Mouse (Mus musculus) myocyte (in vitro differentiated cells): ENCODE measurements at regions not wholly inside any gene's neighbourhood (a gene's known extent, or its start where the extent isn't known, plus 50 kb on each side); places are given as distances from the start of the nearest gene placed in this dataset.

Experiments used
- H3K27me3 ChIP-seq: one replicate; pipeline ENCODE4 v1.6.1; 2011; ENCODE audit not compliant: control insufficient read depth, insufficient read depth, insufficient read length
- H3K36me3 ChIP-seq: one replicate; pipeline ENCODE4 v1.6.1; 2011; ENCODE audit not compliant: control insufficient read depth, insufficient read depth
- H3K4me2 ChIP-seq: one replicate; pipeline ENCODE4 v1.6.1; 2011; ENCODE audit warnings: low read depth, control low read depth
- H3K4me3 ChIP-seq: one replicate; pipeline ENCODE4 v1.5.1; 2011; ENCODE audit warnings: mild to moderate bottlenecking, control low read depth, moderate library complexity
- H3K79me2 ChIP-seq: one replicate; pipeline ENCODE4 v1.6.1; 2011; ENCODE audit not compliant: control insufficient read depth, insufficient read depth
- H3ac ChIP-seq: one replicate; pipeline ENCODE4 v1.6.1; 2011; ENCODE audit not compliant: control insufficient read depth, insufficient read length
- CEBPB ChIP-seq: IDR thresholded peaks from 2 replicates; pipeline ENCODE4 v1.6.1; 2011; ENCODE audit warnings: mild to moderate bottlenecking, moderate library complexity; ENCODE audit not compliant: poor library complexity, insufficient read depth, severe bottlenecking
- E2F4 ChIP-seq: IDR thresholded peaks from one replicate; pipeline ENCODE4 v1.6.1; 2011; ENCODE audit warnings: mild to moderate bottlenecking, control low read depth, moderate library complexity; ENCODE audit not compliant: insufficient read depth
- MAX ChIP-seq: IDR thresholded peaks from one replicate; pipeline ENCODE4 v1.6.1; 2011; ENCODE audit warnings: low read depth, mild to moderate bottlenecking, control low read depth
- MYOD1 ChIP-seq, 3 experiments: IDR thresholded peaks; one replicate each; pipeline ENCODE4 v1.6.1; 2011; ENCODE audit warnings: control low read depth in 2 of 3, low read depth in 2 of 3, mild to moderate bottlenecking in 2 of 3, moderate library complexity in 1 of 3; ENCODE audit not compliant: insufficient read length in 2 of 3, control insufficient read depth in 1 of 3
- MYOG ChIP-seq, 3 experiments: IDR thresholded peaks; one replicate each; pipeline ENCODE4 v1.6.1; 2011; ENCODE audit warnings: control low read depth in 2 of 3, low read depth in 2 of 3, mild to moderate bottlenecking in 2 of 3; ENCODE audit not compliant: insufficient read length in 2 of 3, control insufficient read depth in 1 of 3, insufficient read depth in 1 of 3
- POLR2A ChIP-seq: IDR thresholded peaks from one replicate; pipeline ENCODE4 v1.6.1; 2011; ENCODE audit warnings: low read depth, mild to moderate bottlenecking, control low read depth, moderate library complexity; ENCODE audit not compliant: insufficient read length
- POLR2AphosphoS2 ChIP-seq: IDR thresholded peaks from one replicate; pipeline ENCODE4 v1.6.1; 2011; ENCODE audit warnings: low read depth, control low read depth; ENCODE audit not compliant: insufficient read length
- REST ChIP-seq: IDR thresholded peaks from one replicate; pipeline ENCODE4 v1.6.1; 2011; ENCODE audit warnings: mild to moderate bottlenecking, control low read depth, moderate library complexity; ENCODE audit not compliant: insufficient read depth, insufficient read length
- SRF ChIP-seq: IDR thresholded peaks from one replicate; pipeline ENCODE4 v1.6.1; 2011; ENCODE audit warnings: low read depth; ENCODE audit not compliant: control insufficient read depth, insufficient read length
- TCF12 ChIP-seq: IDR thresholded peaks from one replicate; pipeline ENCODE4 v1.6.1; 2011; ENCODE audit warnings: mild to moderate bottlenecking, control low read depth; ENCODE audit not compliant: poor library complexity, insufficient read depth, severe bottlenecking
- TCF3 ChIP-seq: IDR thresholded peaks from one replicate; pipeline ENCODE4 v1.6.1; 2011; ENCODE audit warnings: low read depth, control low read depth; ENCODE audit not compliant: insufficient read length
- USF1 ChIP-seq: IDR thresholded peaks from one replicate; pipeline ENCODE4 v1.6.1; 2011; ENCODE audit warnings: low read depth, mild to moderate bottlenecking, control low read depth, moderate library complexity

DNA sequence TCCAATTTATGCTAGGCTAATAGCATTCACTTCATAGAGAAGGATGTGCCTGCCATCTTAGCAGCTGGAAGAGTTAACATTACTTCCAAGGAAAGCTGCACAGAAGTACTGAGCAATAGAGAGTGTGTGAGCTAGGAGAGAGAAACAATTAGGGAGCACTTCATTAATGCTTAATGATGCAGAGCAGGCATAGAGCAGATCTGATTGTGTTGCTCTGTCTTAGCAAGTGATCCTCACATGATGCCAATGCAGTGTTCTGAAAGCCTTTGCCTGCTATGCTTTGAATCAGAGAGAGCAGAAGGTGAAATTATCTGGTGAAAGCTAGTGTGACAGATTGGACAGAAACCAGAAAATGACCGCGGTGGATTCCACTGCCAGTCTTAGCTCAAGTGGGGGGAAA is 987.8 kb upstream of the Lcorl start:
- no peak overlapping the region for H3ac ChIP-seq
- H3K4me3 ChIP-seq, result no peak overlapping the region
- no peaks in the 10 kb centered on the region for H3K79me2 ChIP-seq
- no peaks in the 10 kb centered on the region for H3K27me3 ChIP-seq
- H3K36me3 ChIP-seq, result no peaks in the 10 kb centered on the region
- no peak overlapping the region for H3K4me2 ChIP-seq
- TF ChIP-seq POLR2A, result no peak
- TF ChIP-seq REST, result no peak
- no peak for TF ChIP-seq E2F4
- no peak for TF ChIP-seq MAX
- no peak for TF ChIP-seq SRF
- TF ChIP-seq USF1, result no peak
- no peak for TF ChIP-seq CEBPB
- TF ChIP-seq TCF12, result no peak
- no peak for TF ChIP-seq TCF3
- no peak for TF ChIP-seq MYOG (IDR thresholded peaks at IDR 0.05; ENCODE audit: control insufficient read depth in 1 of 3, insufficient read depth in 1 of 3, insufficient read length in 2 of 3, low read depth in 2 of 3)
- TF ChIP-seq POLR2AphosphoS2, result no peak
- TF ChIP-seq MYOD1 (IDR thresholded peaks at IDR 0.05; ENCODE audit: control insufficient read depth in 1 of 3, insufficient read length in 2 of 3, low read depth in 2 of 3), result no peak

DNA sequence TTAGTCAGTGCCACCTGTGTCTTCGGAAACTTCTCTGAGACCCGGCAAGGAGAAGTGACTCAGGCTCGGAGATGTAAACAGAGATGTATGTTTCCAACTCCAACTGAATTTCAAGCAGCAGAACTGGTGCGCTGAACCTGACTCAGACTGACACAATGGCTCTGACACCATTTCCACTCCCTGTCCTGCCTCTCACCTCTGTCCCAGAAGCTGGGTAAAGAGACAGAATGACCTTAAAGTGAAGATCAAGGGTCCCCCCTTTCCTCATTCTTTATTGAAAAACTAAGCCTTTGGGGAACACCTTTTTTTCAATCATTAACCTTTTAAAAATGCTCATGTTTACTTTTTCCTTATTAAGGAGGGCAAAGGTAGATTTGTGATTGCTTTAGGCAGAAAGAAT is 979.4 kb upstream of the Lcorl start:
- no peaks in the 10 kb centered on the region for H3K36me3 ChIP-seq
- H3K27me3 ChIP-seq, result no peaks in the 10 kb centered on the region
- H3ac ChIP-seq, result no peak overlapping the region
- H3K4me2 ChIP-seq, result no peak overlapping the region
- H3K79me2 ChIP-seq, result no peaks in the 10 kb centered on the region
- TF ChIP-seq TCF3, result no peak
- no peak for TF ChIP-seq TCF12
- no peak for TF ChIP-seq USF1
- TF ChIP-seq REST, result no peak
- no peak for TF ChIP-seq MAX
- no peak for TF ChIP-seq E2F4
- no peak for TF ChIP-seq POLR2A
- no peak for TF ChIP-seq CEBPB
- TF ChIP-seq SRF, result no peak
- no peak for TF ChIP-seq MYOD1 (IDR thresholded peaks at IDR 0.05; ENCODE audit: control insufficient read depth in 1 of 3, insufficient read length in 2 of 3, low read depth in 2 of 3)
- H3K4me3 ChIP-seq, result no peak overlapping the region

DNA sequence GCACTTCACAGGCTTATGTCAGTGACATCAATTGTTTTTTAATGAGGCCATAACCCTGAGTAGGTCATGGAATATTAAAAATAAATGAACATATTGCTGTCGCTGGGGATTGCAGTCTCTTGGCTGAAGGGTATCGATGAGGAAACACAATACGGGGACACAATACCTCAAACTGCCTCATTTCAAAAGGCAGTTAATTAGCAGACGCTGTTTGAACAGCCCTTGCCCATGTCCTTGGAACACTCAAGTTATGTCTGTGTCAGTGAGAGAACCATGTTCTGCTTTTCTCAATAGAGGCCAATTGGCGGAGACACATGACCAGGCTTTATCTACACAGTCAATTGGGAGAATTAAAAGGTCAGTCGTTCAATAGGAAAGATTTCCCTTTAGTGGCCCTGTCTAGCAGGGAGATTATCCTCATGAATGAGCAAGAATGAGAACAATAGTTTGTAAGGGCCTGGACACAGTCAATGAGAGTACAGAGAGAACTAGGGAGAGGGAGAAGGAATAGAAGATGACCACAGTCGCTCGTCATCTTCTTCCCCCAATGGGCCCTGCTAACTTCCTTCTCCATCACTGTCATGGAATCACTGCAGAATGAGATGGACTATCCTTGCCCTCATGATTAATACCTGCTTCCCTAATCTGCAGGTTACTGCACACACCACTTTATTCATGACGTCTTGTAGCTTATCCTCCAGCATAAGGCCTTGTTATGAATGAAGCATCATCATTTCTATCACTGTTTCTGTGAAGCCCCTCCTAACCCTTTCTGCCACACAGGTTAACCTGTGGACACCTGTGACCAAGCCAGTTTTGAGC is 973.6 kb upstream of the Lcorl start:
- Histone ChIP-seq H3K27me3 (no peaks in the 10 kb centered on the region), H3K4me3 (no peak overlapping the region), H3K4me2 (no peak overlapping the region), H3K79me2 (no peaks in the 10 kb centered on the region), H3K36me3 (no peaks in the 10 kb centered on the region), H3ac (no peak overlapping the region)
- TF ChIP-seq REST (no peak), E2F4 (no peak), MYOG (IDR thresholded peaks at IDR 0.05; ENCODE audit: control insufficient read depth in 1 of 3, insufficient read depth in 1 of 3, insufficient read length in 2 of 3, low read depth in 2 of 3) (no peak), POLR2AphosphoS2 (no peak)

DNA sequence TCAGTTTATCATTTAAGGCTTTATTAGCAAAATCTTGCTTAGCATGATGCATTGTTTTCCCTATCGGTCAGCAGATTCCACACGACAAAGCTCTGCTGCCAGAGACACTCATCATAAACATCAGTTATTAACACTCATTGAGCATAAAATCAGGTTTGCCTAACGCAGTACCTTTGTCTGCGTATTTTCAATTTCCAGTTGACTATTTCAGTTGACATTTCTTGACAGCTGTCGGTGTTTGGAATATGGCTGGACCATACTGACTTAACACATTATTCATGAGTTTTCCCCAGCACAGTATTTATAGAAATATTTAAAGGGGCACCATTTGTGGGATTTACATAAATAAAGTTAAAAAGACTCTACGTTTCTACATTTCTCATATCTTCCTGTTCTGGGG is 972.7 kb upstream of the Lcorl start:
- H3K4me3 ChIP-seq, result no peak overlapping the region
- H3K79me2 ChIP-seq, result no peaks in the 10 kb centered on the region
- no peak for TF ChIP-seq TCF12
- no peak for TF ChIP-seq REST
- TF ChIP-seq MYOG (IDR thresholded peaks at IDR 0.05; ENCODE audit: control insufficient read depth in 1 of 3, insufficient read depth in 1 of 3, insufficient read length in 2 of 3, low read depth in 2 of 3), result no peak
- no peaks in the 10 kb centered on the region for H3K27me3 ChIP-seq
- no peaks in the 10 kb centered on the region for H3K36me3 ChIP-seq
- no peak overlapping the region for H3ac ChIP-seq
- no peak overlapping the region for H3K4me2 ChIP-seq

DNA sequence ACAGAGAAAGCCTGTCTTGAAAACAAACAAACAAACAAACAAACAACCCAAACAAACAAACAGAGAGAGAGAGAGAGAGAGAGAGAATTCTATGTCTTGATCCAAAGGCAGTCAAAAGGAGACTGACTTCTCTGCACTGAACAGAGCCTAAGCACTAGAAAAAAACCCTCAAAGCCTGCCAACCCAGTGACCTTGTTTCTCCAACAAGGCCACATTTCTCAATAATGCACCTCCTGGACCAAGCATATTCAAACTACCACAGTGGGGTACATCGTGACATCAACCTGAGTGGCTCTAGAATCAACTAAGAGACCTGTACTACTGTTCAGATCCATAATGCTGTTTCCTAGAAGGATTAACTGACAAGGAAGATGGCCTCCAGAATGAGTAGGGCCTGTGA is 969.0 kb upstream of the Lcorl start:
- H3K79me2 ChIP-seq, result no peaks in the 10 kb centered on the region
- H3K27me3 ChIP-seq, result no peaks in the 10 kb centered on the region
- no peak overlapping the region for H3K4me3 ChIP-seq
- TF ChIP-seq TCF3, result no peak
- TF ChIP-seq CEBPB, result no peak
- no peak for TF ChIP-seq E2F4
- TF ChIP-seq USF1, result no peak
- H3ac ChIP-seq, result no peak overlapping the region
- H3K36me3 ChIP-seq, result no peaks in the 10 kb centered on the region
- no peak overlapping the region for H3K4me2 ChIP-seq
